Mouse (Mus musculus) G1E-ER4 (cell line): ENCODE data around the gene Zfp36. TPM values are rescaled to one million over a fixed set of nuclear protein-coding genes. Genes with fewer than 3 reads are reported as not detected.

ENCODE experiments used
- GATA1 ChIP-seq: IDR thresholded peaks from one replicate; pipeline ENCODE4 v1.8.0; 2012; ENCODE audit warnings: low read length, inconsistent platforms
- polyA plus RNA-seq: library from polyadenylated mRNA; stranded (reverse); fragments of >175 nt; gene quantifications from 2 replicates; pipeline ENCODE4 v1.2.3, GENCODE M21; 2012

Gene Zfp36
- polyA plus RNA-seq, 1 experiment, result 19.6 TPM

DNA sequence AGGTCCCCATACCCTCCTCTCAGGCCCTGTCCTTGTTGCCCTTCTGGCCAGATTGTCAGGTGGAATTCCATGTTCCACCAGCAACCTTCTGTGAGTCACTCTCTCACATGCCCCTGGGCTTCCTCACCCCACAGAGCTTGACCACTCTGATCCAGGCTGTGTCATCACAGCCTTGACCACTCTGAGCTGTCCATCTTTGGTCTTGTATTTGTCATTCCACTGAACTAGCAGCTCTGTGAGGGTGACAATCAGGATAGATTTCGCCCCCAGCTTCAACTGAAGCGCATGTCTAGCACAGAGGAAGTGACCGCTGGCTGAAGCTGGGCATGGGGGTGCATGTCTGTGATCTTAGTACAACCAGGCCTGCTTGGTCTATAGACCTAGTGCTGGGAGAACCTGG lies 10.3 kb upstream of the Zfp36 start:
- no peak for TF ChIP-seq GATA1

DNA sequence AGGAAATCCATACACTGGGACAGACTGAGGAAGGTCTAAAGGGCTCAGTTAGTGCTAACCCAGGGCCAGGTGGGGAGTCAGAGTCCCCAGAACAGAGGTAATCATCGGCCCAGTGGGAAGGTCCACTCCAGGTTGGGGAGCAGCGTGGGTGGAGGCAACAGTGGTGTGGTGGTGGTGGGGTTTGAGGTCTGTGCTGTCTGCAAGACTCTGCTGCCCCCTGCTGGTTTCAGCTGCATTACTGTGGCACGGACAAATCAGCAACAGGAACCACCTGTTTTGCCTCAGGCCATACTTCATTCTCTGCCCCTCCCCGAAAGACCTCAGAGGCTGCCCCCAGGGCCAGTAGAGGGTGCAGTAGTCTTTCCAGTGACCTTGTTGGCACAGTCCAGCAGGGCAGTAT lies 6.4 kb upstream of the Zfp36 start:
- TF ChIP-seq GATA1, result no peak

DNA sequence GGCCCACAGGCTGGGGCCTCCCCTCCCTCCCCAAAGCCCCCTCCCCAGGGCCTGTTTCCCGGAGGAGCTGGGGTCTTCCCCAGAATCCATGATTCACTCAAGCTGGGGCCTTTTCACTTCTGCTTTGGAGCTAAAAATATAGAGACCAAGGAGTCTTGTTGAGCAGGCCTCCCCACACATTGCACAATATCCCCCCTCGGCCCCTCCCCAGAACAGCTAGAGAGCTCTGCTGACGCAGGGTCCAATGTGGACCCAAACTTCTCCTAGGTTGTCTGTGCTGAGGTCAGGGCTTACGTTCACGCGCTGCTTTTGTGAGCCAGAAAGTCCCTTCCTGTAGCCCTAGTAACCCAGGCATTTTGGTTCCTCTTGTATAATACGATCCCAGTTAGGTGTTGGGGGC lies 6.0 kb upstream of the Zfp36 start:
- TF ChIP-seq GATA1, result no peak

DNA sequence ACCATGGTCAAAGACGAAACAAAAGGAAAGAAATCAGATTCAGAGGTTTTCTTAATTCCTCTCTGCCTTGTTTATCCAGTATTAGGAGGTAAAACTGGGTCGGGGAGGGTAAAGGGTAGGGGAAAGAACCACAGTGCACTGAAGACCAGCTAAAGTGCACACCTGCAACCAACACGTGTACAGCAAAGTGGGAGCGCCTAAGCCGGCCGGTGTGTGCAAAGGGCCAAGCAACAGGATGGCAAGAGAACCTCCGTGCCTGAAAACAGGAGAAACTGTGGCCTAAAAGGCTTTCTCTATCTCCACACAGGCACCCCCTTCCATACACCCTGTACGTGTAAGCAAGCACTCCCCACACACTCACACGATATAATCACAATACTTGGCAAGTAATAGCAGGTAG lies 5.1 kb upstream of the Zfp36 start:
- TF ChIP-seq GATA1, result no peak

DNA sequence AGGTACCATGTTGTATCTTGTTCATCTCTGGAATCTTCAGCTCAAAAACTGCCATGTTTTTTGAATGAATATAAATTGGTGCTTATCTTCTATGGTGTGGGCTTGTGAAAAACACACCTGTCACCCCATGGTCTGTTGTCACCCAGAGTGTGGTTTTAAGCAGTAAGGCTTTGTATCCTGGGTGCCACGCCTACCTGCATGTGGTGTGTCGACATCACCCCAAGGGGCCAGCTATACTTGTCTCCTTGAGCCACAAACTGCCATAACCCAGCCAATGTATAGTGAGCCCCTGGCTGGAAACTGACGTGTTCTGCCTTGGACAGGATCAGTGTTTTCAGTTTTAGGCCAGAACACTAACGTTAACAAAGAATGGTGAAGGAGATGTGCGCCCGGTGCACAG lies 4.1 kb upstream of the Zfp36 start:
- no peak for TF ChIP-seq GATA1

DNA sequence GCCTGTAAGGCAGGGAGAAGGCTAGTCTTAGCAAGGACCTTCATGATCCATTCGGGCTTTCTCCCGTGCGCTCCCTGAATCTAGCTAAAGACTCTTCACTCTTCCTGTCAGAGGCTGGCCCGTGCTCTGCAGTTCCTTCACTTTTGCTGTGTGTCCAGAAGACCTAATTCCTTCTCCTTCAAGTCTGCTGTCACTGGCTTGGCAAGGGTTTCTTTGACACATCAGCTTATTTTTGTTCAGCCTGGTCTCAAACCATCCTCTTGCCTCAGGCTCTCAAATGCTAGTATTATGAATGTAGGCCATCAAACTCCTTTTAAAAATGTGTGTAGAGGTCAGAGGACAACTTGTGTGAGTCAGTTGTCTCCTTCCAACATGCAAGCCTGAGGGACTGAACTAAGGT lies 3.6 kb upstream of the Zfp36 start:
- TF ChIP-seq GATA1, result no peak

DNA sequence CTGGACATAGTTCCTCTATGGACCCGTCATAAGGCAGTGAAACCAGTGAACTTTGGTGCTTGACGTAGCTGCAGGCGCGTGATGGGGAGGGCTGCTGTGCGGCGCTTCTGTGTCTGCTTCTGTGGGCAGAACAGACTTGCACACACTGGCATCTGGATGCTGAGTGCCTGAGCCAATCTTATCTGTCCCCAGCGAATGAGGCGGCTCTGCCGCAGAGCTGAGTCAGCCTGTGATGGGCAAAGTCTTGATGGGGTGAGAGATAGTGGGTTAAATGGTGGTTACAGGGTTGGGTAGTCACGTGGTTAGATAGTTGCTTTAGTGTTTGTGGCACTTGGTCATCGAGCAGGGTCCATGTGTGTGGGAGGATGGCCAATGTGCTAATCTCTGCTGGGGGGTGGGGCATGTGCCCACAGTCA lies 2.9 kb upstream of the Zfp36 start:
- peak; percentile 100 for TF ChIP-seq GATA1

DNA sequence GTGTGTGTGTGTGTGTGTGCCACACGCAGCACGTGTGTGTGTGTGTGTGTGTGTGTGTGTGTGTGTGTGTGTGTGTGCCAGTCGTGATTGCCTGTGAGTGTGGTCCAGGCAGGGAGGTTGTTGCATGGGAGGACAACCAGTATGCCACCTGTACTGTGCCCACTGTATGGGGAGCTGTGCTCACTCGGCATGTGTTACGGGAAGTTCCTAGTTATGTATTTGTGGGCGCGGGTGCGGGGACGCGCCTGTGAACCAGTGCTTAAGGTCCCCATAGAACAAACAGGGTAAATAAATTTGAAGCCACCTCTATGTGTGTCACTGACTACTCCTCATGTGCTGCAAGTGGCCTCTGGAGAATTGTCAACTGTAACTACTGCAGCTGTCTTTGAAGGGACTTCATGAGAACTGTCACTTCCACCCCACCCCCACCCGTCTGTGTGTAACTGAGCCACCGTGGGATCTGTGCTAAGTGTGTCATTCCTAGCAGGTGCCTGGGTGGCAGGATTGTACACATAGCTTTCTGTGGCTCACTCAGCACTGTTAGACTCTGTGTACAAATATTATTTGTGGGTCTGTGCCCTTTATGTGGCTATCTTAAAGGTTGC lies 2.4 kb upstream of the Zfp36 start:
- TF ChIP-seq GATA1, result no peak

DNA sequence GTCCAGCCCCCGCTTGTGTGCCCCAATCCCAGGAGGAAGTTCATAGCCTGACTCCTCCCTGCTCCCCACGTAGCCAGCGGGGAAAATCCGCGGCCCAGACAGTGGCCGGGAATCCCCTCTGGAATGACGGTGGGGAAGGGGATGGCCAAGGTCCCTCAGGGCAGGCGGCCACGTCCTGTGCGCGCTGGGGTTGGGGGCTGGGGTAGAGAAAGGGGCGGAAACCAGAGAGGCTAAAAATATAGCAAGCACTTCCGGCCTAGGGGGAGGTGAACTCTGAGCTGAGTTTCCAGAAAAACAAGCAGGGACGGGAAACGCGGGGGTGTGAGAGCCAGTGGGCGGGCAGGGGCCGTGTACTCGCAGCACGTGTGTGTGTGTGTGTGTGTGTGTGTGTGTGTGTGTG lies 1.9 kb upstream of the Zfp36 start:
- no peak for TF ChIP-seq GATA1

DNA sequence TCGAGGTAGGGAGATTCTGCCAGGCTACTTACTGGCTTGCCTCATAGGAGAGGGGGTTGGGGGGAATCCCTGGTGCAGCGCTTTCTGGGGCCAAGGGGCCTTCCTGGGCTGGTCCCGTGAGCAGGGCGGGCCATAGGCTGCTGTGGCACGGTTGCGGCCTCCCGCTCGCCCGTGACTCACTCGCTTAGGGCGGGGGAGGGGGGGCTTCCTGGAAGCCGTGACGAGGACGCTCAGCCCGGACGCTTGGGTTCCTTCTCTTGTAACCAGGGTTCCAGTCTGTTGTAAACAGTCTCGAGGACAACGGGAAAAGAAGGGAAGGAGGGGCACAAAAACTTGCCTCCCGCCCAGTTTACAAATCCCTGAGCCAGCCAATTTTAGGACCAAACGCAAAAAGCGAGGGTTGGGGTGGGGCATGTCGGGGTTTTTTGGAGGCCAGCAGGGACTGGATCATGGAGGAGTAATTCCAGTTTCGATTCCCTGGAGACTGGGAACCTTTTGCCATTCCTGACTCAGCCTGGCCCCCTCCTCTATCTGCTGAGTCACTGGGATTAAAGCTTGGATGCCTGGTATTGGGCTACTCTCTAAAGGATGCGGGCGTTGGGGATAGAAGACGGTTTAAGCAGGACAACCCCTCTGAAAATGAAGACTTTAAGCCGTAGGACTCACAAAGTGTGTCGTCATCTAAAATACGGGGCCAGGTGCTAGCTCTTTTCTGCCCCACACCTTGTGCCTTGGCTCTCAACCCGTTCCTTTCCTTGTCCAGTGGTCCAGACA lies 1.2 kb upstream of the Zfp36 start:
- TF ChIP-seq GATA1, result no peak

DNA sequence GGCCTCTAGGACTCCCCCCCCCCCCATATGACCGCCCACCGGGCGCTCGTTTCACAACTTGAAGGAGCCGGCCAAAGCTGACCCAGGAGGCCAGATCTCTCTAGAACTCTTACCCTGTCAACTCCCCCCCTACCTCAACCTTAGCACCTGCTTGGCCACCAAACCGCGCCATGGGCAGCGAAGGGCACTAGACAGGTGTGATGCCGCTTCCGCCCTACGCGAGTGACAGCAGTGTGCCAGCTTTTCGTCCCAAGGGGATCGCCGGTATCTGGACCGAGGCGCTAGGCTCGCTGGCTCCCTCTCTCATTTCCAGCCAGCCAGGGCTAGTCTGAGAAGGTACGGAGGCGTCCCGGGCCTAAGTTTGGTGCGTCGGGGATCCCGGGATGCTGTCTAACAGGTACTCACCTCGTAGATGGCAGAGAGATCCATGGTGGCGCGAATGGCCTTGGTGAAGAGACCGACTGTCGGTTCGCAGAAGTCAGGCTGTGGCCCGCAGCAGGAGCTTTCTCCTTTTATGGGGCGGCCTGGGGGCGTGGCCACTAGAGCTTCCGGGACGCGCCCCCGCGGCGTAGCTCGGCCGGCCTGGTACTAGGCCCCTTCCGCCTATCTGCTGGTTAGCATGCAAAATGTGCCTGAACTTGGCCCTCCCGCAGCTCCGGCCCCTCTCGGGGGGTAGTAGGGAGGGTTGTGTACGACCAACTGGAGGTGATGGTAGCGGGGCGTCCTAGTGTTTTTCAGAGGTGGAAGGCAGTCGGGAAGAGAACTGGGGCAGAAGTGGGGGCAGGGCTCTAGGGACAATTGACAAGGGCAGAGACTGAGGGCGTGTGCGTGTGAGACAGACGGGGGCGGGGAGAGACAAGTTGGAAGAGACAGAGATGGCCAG lies 1.0 kb downstream of the Zfp36 start:
- no peak for TF ChIP-seq GATA1

DNA sequence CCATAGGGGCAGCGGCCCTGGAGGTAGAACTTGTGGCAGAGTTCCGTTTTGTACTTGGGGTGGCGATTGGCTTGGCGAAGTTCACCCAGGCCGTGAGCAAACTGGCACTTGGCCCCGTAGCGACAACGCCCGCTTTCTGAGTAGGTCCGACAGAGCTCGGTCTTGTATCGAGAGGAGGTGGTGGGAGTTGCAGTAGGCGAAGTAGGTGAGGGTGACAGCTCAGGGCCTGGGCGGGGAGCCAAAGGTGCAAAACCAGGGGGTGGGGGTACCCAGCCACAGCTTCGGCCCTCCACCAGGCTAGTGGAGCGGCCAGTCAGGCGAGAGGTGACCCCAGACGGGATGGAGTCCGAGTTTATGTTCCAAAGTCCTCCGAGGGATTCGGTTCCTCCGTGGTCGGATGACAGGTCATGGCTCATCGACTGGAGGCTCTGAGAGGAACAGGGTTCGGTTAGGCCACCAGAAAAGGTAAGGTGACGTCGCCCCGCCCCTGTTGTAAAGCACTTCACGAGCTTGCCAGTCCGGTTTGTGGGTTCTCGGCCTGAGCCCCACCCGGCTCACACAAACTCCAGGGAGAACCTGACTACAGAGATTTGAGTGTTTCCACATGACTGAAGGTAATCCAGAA lies 1.9 kb downstream of the Zfp36 start:
- TF ChIP-seq GATA1, result no peak

DNA sequence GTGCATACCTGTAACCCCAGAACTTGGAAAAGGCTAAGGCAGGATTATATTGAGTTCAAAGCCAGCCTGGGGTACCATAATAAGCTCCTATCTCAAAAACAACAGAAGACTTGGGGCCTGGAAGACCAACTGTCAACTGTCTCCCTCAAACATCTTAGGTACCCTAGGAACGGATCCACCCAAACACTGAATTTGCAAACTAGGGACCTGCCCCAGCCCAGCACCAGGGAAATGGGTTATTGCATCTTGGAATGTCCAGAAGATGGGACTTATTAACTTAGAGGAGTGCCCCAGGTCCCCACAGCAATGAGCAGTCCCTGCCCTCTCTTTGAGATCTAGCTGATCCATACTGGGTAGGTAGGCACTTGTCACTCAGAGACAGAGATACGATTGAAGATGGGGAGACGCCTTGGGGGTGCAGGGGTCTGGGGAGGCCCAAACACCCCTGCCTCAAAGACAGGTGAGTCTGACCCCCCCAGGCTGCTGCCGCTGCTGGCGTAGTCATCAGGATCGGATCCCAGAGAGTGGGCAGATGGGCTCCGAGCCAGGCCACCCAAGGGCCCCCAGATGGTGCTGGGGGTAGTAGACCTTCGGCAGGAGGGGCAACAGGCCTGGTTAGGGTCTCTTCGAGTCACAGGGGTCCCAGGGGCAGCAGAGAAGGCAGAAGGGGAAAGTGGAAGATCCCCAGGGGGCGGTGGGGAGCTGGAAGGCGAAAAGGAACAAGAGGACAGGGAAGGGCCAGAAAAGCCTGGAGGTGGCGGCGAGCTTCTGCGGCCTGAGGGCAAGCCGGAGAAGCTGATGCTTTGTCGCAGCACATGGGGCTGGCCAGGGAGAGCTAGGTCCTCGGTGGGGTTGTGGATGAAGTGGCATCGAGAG lies 2.6 kb downstream of the Zfp36 start:
- TF ChIP-seq GATA1, result no peak

DNA sequence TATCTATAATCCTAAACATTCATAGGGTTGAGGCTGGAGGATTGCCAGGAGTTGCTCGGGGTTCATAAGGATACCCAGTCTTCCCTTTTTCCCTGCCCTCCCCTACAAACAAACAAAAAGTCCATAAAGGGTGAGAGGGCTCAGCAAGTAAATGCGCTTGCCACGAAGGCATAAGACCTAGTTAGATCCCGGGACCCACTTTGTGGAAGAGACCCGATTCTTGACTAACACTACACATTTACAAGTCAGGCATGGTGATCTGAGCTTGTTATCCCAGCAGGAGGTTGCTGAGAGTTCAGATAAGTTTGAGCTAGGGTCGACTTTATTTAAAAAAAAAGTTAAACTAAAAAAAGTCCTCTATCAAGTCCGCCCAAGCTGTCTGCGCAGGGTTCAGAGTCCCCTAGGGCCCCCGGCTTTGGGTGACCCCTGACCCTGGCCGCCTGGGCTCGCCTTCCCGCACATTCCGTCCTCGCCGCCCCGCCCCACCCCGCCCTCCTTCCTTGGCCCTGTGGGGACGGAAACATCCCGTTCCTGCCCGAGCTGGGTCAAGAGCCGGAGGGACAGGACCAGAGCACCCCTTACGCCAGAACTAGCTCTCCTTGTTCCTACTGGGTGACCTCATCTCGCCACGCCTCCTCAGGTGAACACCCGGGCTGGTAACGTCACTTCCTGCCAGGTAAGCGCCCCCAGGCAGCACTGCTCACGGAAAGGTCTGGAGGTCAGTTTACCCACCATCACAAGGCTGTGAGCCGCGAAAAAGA lies 3.9 kb downstream of the Zfp36 start:
- no peak for TF ChIP-seq GATA1
